Mouse (Mus musculus) T-helper 2 cell (primary cell): ENCODE data around the gene Ucp2.

ENCODE experiments used
- in situ Hi-C: fragments of 300-600 bp; cut with MboI, MseI; formaldehyde crosslinking; loops from one replicate; pipeline ENCODE4 v1.15.1; 2025; ENCODE audit warnings: high pct_unique_total_duplicates

The Ucp2 gene

DNA sequence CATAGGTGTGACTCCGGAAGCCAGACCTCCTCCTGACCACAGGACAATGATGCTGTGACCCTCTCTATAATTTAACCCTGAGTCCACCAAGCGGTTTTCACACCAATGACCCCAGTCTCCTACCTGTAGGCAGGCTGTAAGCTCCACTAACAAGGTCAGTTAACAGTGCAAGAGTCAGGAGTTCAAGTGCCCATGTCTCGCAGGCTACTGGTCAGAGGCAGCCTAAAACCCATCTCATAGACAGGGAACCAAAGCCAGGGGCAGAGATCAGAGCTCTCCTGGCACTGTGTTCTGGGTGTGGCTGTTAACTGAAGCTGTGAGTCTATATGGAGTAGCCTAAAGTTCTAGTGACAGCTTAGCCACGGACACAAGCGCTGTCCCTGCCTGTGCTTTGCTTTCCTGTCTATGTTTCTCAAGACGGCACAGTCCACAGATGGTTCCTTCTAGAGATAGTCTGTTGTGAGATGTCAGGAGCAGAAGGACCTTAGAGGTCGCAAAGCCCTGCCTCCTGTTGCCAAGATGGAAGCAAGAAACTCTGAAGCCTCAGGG is 9.3 kb downstream of the Ucp2 start:
- in situ Hi-C loops: no loop called here

DNA sequence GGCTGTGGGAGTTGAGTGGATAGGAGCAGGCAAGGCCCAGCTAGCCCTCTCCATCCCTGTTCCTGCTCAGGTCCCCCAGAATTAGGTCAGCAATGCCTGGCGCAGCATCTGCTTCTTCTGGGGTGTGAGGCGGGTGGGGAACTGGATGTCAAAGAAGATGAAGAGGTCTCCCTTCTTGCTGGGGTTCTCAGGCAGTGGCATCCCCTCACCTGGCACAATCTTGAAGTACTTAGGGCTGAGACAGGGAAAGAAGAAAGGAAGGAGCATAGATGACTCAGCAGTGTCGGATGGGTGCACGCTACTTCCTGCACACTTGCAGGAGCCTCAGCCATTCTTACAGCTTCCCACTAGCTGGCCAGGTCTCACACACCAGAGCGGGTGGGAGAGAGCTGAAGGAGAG is 9.9 kb downstream of the Ucp2 start:
- in situ Hi-C loops: no loop called here

DNA sequence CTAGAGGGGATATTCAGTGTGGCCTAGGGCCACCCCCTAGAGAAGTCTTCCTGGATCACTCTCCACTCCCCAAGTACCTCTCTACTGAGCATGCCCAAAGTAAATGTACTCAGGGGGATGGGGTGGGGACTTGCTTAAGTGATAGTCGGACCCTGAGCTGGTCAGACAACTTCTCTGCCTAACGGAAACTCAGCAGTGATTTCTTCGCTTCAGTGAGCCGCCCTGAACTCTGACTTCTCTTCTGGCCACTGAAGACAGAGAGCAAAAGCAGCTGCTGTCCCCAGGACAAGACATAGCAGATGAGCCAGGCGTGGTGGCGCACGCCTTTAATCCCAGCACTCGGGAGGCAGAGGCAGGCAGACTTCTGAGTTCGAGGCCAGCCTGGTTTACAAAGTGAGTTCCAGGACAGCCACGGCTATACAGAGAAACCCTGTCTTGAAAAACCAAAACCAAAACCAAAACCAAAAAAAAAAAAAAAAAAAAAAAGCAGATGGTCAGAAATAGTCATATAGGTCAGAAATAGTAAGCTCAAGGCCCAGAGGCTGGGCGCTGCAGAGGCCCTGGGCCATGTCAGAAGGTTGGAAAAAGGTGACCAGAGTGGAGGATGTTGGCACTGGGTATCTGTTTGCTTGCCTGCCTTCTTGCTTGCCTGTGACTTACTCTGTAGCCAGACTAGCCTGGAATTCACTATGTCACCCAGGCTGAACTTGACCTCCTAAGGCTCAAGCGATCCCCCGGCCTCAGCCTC is 11.8 kb downstream of the Ucp2 start:
- in situ Hi-C loops: no loop called here

DNA sequence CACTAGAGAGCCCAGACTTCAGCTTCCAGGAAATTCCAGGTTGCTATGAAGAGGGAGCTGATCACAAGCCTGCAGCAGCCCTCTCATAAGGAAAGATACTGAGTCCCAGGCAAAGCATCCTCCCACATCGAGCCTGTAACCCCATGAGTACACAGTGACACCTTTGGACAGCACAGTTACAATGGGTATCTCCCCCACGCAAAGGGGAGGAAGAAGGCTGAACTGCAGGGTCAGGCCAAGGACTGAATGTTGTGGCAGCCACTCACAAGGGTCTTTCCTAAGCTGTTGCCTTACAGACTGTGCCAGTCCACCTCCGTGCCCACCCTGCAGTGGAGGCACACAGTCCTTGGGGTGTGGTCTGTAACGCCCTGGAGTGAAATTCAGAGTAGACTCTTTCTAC is 13.4 kb downstream of the Ucp2 start:
- in situ Hi-C loops: no loop called here

DNA sequence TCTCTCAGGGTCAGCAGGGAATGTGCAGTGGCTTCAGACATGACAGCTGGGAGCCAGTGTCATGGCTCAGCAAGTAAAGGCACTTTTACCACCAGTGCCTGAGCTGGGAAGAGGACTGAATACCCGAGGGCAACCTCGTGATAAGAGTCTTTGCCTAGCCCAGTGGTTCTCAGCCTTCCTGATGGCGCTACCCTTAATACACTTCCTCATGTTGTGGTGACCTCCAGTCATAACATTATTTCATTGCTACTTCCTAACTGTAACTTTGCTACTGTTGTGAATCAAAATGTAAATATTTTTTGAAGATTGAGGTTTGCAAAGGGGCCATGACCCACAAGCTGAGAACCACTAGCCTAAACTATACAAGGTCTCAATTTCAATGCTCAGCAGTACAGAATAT is 15.5 kb downstream of the Ucp2 start:
- in situ Hi-C loops: no loop called here

DNA sequence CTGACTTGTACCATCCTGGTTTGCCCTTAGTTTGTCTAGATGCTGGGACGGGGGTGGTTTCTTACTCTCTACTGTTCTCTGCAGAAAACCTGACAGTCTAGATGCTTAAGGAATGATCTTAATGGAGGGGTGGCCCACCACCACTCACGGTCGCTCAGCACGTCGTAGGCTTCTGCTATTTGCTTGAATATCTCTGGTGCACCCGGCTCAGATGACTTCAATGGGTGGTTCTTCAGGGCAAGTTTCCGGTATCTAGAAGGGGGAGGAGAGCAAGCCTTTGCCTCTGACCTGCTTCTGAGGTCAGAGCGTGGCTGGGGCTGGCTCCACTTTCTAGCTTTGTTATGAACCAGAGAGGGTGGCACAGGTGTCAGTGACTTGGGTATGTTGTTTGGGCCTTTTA is 18.5 kb downstream of the Ucp2 start:
- in situ Hi-C loops: no loop called here

DNA sequence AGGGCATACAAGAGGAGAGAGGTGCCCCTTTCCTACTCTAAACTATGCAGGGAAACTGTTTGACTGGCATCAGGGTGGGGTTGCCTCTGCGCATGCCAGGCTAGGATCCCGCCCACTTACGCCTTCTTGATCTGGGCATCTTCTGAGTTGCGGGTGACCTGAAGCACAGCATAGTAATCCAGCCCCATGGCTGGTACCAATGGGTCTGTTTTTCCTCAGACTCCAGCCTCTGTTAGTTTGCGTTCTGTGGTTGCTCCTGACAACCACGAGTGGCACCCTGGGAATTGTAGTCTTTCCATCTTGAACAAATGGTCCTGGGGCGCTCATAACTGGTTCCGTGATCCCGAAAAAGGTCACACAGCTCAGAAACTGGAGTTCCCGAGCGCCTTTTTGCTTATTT is 21.4 kb downstream of the Ucp2 start, which contains the start of gene Dnajb13:
Dnajb13 (minus strand) TSS at position 388 of the 400 bp plus-strand sequence.
- in situ Hi-C loops: no loop called here

DNA sequence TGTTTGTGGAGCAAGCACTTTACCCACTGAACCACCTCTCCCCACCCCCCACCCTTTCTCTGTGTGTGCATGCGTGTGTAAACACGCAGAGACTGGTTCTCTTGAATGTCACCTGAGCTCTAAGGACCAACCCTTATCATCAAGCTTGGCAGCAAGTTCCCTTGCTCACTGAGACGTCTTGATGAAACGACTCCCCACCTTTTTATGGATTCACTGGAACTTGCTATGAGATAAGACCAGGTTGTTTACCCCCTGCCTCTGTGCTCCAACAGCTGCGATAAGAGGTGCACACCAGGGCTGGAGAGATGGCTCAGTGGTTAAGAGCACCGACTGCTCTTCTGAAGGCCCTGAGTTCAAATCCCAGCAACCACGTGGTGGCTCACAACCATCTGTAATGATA is 27.1 kb downstream of the Ucp2 start:
- in situ Hi-C loops: no loop called here

DNA sequence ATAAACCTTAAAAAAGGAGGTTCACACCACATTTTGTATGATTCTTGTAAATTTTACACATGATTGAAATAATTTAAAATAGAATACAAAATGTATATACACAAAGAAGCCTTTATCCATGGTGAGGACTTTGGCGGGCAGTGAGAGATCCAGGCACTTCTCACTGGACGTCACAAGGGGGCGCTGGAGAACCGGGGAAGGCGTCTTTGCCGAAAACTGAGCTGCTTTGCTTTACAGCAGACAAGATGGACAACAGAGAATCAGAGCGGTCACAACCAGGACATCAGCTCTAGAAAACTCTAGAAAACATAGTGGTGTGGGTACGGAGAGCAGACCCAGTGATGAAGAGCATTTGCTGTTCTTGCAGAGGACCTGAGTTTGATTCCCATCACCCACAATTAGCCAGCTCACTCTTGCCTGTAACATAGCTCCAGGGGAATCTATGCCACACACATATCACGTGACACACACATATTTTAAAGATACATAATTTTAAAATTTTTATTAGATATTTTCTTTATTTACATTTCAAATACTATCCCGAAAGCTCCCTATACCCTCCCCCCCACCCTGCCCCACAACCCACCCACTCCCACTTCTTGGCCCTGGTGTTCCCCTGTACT is 27.6 kb downstream of the Ucp2 start:
- in situ Hi-C loops: no loop called here

DNA sequence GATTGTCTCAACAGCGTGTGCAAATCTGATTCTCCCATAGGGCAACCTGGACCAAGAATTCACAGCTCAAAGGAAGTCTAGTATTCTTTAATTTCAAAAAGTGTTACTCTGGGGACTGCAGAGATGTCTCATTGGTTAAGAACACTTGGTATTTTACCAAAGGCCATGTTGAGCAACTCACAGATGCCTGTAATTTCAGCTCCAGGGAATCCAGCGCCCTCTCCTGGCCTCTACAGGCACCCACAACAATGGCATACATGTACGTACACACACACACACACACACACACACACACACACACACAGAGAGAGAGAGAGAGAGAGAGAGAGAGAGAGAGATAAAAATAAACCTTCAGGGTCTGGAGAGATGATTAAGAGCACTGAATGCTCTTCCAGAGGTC is 29.1 kb downstream of the Ucp2 start:
- in situ Hi-C loops: no loop called here

DNA sequence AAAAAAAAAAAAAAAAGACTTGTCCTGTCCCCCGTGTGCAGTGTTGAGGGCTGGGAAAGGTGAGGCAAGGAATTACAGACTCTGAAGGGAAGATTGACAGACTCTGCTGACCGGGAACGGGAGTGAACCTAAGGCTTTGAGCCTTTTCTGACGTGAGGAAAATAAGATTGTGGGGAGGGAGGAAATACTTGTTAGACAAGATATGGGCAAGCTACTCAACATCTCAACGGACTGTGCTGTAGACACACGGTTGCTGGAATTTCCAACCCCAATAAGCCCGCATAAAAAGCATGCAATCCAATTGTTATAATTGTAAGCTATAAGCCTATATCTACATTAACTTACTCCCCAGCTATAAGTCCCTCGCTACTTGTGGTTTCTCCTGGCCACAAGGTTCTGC is 31.5 kb downstream of the Ucp2 start:
- in situ Hi-C loops: no loop called here

DNA sequence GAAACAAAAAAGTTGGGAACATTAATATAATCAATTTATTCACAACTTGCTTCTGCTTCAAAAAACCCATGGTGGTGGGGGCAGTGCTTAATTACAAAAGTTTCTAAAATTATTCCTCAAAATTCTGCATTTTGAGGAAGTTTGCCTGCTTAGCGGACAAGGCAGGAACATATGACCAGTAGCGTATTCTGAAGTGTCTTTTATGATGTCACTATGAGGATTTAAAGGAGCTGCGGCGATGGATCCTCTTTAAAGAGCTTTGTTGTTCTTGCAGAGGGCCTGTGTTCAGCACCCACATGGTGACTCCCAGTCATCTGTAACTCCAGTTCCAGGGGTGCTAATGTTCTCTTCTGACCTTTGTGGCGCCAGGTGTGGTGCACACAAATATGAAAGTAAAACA is 37.6 kb downstream of the Ucp2 start:
- in situ Hi-C loops: no loop called here

DNA sequence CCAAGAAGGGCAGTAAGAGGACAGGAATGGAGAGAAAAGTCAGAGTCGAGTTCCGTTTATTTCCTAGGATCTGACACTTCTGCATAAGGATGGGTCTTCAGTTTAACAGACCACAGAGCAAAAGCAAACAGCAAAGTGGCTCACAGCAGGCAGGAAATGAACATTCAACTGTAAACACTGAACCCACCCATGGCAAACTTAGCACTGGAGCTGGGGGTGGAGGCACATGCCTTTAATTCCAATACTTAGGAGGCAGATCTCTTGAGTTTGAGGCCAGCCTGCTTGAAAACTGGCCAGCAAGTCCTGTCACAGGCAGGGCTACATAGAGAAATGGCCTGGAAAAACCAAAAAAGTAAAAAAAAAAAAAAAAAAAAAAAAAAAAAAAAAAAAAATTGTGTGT is 40.4 kb downstream of the Ucp2 start:
- in situ Hi-C loops: no loop called here

DNA sequence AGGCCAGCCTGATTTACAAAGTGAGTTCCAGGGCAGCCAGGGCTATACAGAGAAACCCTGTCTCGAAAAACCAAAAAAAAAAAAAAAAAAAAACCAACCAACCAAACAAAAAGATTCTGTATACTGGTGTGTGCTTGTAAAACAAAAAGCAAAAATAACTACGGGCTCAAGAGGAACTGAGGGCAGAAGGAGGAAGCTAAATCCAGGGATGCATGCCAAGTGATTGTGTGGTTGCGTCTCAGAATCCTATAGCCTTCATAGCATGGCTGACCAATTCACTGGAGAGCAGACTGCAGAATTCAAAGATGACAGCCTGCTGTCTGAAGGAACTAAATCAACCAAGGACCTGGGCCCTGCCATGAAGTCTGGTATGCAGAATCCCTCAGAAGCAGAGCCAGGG is 41.1 kb downstream of the Ucp2 start:
- in situ Hi-C loops: no loop called here

DNA sequence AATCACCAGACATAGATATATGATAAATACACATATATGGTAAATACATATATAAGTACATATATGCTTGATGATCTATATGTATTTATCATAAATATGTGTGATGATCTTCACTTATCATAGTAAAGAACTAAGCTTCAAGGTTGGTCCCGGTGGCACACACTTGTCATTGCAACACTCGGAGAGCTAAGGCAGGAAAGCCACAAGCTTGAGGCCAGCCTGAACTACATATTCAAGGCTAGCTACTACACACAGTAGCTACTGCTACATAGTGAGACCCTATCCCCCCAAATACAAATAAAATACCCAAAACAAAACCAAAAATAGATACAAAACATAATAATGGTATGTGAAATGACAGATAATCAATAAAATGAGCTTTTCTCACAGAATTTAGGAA is 42.7 kb downstream of the Ucp2 start:
- in situ Hi-C loops: no loop called here

DNA sequence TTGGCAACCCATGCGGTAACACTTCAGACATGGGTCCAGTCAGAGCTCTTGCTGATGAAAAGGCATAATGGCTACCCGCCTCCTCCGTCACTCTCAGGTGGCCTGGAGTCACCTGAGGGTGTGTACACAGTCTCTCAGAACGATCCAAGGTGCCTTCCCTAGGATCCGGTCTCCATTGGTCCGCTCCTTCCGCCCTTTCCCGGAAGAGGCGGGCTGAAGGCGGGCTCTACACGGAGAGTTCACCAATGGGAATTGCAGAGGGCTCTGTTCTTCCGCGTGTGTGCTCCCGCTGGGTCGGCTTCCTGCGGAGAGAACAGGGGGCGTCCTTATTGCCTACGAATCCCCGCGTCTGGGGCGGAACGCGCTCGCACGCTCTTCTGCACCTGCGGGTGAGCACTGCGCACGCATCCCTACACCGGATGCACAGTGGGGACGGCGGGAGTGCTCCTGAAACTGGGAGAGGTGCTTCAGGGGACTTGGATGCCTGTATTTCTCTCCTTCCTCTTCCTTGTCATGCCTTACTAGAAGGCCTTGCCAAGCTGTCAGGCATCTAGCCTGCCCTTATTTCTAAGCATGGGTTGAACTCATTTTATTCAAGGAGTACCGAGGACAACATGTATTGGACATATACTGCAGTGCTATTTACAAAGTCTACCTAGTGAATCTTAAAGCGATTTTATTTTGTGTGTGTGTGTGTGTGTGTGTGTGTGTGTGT is 43.8 kb downstream of the Ucp2 start, which contains the start of gene Coa4:
Coa4 (plus strand) TSS at position 268 of the 715 bp plus-strand sequence.
- in situ Hi-C loops: no loop called here

DNA sequence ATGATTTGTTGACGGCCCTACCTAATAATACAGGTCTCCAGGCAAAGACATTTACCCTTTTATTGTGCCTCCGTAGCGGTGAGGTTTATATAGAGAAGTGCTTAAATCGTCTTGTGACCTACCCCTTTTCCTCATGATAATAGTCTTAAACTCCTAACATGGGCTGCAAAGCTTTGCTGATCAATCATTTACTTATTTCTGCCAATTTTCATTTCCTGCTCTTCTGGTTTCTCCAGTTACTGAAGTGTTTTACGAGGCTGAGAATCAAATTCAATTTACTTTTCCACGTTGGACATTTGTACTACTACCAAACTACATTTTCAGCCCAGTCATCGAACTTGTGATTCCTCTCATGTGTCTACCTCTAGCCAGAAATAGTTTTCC is 44.4 kb downstream of the Ucp2 start:
- in situ Hi-C loops: no loop called here

DNA sequence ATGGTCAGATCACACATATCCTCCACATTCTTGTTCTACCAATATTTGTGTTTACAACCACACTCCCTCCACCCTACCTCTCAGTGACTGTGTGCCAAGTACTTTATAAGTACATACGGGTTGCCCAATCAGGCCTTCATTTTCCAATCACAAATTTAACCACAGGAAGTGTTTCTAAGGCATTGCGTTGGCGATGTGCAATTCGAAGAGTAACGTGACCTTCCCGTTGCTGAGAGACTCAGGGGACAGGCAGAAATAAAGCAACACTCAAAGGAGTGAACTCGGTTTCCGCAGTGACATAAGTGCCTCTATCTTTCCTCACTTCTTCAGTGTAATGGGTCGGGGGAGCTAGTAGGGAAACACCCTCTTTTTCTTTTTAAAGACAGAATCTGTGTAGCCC is 46.4 kb downstream of the Ucp2 start:
- in situ Hi-C loops: no loop called here

DNA sequence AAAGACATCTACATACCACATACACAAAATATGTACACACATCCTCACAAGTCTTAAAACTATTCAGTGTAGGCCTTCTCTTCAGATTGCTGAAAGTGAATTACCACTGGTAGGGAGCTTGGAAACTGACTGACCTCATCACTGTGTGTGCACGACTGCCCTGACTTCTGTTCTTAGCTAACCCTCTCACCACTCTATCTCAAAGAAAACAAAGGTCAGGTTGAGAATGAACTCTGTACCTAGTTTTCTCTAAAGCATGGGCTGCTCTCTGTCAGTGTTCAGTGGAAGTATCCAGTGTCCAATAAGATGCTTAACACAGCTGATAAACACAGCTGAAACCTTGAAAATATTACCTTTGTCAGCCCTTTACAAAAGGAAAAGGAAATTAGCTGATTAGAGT is 51.3 kb downstream of the Ucp2 start:
- in situ Hi-C loops: no loop called here

DNA sequence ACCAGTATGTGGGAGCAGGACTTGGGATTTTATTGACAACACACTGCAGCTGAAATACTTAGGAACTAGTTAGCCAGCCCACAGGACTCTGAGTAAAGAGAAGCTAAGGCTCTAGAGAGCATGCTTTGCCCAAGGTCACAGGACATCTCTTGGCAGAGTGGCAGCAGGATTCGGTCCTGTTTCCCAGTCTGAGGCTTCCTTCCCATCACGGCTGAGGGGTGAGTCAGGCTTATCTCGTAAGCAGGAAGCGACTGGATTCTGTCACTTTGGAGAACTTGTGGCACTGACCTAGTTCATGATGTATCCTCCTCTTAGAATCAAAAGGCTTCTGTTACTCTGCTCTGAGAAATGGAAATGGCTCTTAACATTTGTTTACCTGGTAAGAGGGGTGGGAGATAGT is 54.5 kb downstream of the Ucp2 start:
- in situ Hi-C loops: no loop called here

DNA sequence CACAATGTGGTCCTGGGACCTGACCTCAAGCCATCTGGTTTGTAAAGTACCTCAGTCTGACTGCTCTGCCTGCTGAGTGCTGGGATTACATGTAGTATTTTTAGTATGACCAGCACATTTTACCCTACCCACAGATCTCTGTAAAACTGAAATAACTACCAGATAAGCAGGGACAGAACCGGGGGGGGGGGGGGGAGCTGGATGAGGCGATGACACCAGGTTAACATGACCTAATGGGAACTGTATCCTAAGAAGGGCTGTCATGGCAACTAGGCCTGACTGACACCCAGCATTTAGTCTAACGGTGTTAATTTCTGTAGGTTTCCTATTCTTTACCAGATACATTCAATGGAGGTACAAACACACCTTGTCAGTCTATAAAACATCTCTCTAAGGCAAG is 56.7 kb downstream of the Ucp2 start:
- in situ Hi-C loops: no loop called here

DNA sequence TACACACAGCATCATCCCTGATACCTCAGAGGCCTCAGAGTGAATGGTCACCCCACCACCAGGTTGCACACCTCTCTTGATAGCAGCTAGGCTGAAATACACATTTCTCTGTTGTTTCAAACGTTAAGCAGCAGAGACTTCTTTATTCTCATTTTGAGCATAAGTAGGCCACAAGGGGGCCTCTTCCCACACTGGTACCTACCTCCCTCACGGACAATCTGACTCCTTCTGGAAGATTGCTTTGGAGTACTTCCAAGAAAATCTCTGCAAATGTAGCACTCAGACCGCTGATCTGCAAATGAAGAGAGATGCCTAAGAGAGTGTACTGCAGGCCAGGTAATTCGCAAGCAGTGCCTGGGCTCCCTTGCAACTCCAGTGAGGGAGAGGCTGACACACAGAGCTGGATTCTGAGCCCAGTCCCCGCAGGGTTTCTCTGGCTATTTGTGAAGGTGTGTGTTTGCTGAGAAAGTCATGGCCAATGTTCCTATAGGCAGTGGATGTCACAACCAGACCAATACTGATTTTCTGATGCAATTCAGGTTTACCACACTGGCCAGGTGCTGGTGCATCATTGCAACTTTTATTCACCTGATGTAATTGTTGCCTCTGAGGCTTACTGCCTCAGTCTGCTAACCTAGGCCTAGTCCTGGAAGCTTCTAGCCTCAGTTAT is 57.3 kb downstream of the Ucp2 start:
- in situ Hi-C loops: no loop called here
